Mouse (Mus musculus) megakaryocyte, embryonic 14.5 days (primary cell): ENCODE measurements around the gene Spon1.

ENCODE experiments used
- FLI1 ChIP-seq: IDR thresholded peaks from 2 replicates; pipeline ENCODE4 v1.6.1; 2012; ENCODE audit warnings: low read length, inconsistent platforms, mixed read lengths
- GATA1 ChIP-seq: IDR thresholded peaks from 3 replicates; pipeline ENCODE4 v1.6.1; 2012; ENCODE audit warnings: mixed read lengths, low read length, inconsistent platforms, borderline replicate concordance

GRCm38 (mm10) chr7:113739181-113739580 lies 26.6 kb upstream of the Spon1 start:
- TF ChIP-seq GATA1 = no peak
- no peak for TF ChIP-seq FLI1
